Mouse (Mus musculus): ENCODE results near the gene Drc3. TPM values are rescaled to one million over a fixed set of nuclear protein-coding genes. Genes with fewer than 3 reads are reported as not detected.
A peak's percentile ranks its signal among the peaks of the same experiment; 100 is the strongest.

The Drc3 gene
- total RNA-seq, 4 experiments from 2014 or later: 1.1 to 1.4 (median 1.1) TPM

GRCm38 (mm10) chr11:60335771-60336170 lies 17.4 kb upstream of the Drc3 start:
- DNase-seq (ENCODE audit: low spot score in 2 of 2): no peak

GRCm38 (mm10) chr11:60338291-60338690 lies 14.8 kb upstream of the Drc3 start:
- peak in 1 of 2 experiments; percentile 35 for DNase-seq (ENCODE audit: low spot score in 2 of 2)

GRCm38 (mm10) chr11:60339361-60339760 lies 13.8 kb upstream of the Drc3 start:
- DNase-seq (ENCODE audit: low spot score in 2 of 2): no peak

- no peak for DNase-seq (ENCODE audit: low spot score in 2 of 2)
Observed at GRCm38 (mm10) chr11:60345868-60346267, 7.3 kb upstream of the Drc3 start.

GRCm38 (mm10) chr11:60346537-60346936 lies 6.6 kb upstream of the Drc3 start:
- peak in 1 of 2 experiments; percentile 22 for DNase-seq (ENCODE audit: low spot score in 2 of 2)

GRCm38 (mm10) chr11:60351388-60351787 lies 1.7 kb upstream of the Drc3 start:
- DNase-seq (ENCODE audit: low spot score in 2 of 2): no peak

GRCm38 (mm10) chr11:60351925-60352371 lies 1.2 kb upstream of the Drc3 start:
- DNase-seq (ENCODE audit: low spot score in 2 of 2): peak in 1 of 2 experiments; percentile 42

- no peak for DNase-seq (ENCODE audit: low spot score in 2 of 2)
Observed at GRCm38 (mm10) chr11:60355952-60356351, 2.8 kb downstream of the Drc3 start.

- DNase-seq (ENCODE audit: low spot score in 2 of 2): no peak
Observed at GRCm38 (mm10) chr11:60357116-60357515, 4.0 kb downstream of the Drc3 start.

- DNase-seq (ENCODE audit: low spot score in 2 of 2): no peak
Observed at GRCm38 (mm10) chr11:60358548-60358947, 5.4 kb downstream of the Drc3 start.

- no peak for DNase-seq (ENCODE audit: low spot score in 2 of 2)
Observed at GRCm38 (mm10) chr11:60359138-60359537, 6.0 kb downstream of the Drc3 start.

GRCm38 (mm10) chr11:60359936-60360335 lies 6.8 kb downstream of the Drc3 start:
- DNase-seq (ENCODE audit: low spot score in 2 of 2): no peak

GRCm38 (mm10) chr11:60360631-60361201 lies 7.6 kb downstream of the Drc3 start:
- DNase-seq (ENCODE audit: low spot score in 2 of 2): no peak

- DNase-seq (ENCODE audit: low spot score in 2 of 2): peak in 1 of 2 experiments; percentile 40
Observed at GRCm38 (mm10) chr11:60366239-60367019, 13.3 kb downstream of the Drc3 start.

- no peak for DNase-seq (ENCODE audit: low spot score in 2 of 2)
Observed at GRCm38 (mm10) chr11:60367256-60367655, 14.1 kb downstream of the Drc3 start.

- no peak for DNase-seq (ENCODE audit: low spot score in 2 of 2)
Observed at GRCm38 (mm10) chr11:60368909-60369308, 15.8 kb downstream of the Drc3 start.

- DNase-seq (ENCODE audit: low spot score in 2 of 2): no peak
Observed at GRCm38 (mm10) chr11:60369448-60369847, 16.3 kb downstream of the Drc3 start.

GRCm38 (mm10) chr11:60370431-60370830 lies 17.3 kb downstream of the Drc3 start:
- no peak for DNase-seq (ENCODE audit: low spot score in 2 of 2)

- no peak for DNase-seq (ENCODE audit: low spot score in 2 of 2)
Observed at GRCm38 (mm10) chr11:60374481-60374880, 21.4 kb downstream of the Drc3 start.

GRCm38 (mm10) chr11:60383518-60383917 lies 30.4 kb downstream of the Drc3 start:
- no peak for DNase-seq (ENCODE audit: low spot score in 2 of 2)

- DNase-seq (ENCODE audit: low spot score in 2 of 2): no peak
Observed at GRCm38 (mm10) chr11:60384762-60385421, 31.8 kb downstream of the Drc3 start.

GRCm38 (mm10) chr11:60385946-60386345 lies 32.8 kb downstream of the Drc3 start:
- DNase-seq (ENCODE audit: low spot score in 2 of 2): no peak
